Mouse (Mus musculus) heart, adult 2 months (tissue): ENCODE measurements around the gene Trappc2l.

Experiments used
- CTCF ChIP-seq: fragments of 200-600 bp; IDR thresholded peaks from 2 replicates; pipeline ENCODE4 v1.8.1; 2022; ENCODE audit warnings: antibody characterized with exemption, mild to moderate bottlenecking, moderate library complexity
- EP300 ChIP-seq: fragments of 200-500 bp; IDR thresholded peaks from 2 replicates; pipeline ENCODE4 v1.6.1; 2011; ENCODE audit warnings: low read depth, low read length, control low read depth; ENCODE audit not compliant: insufficient read depth

- TF ChIP-seq EP300: peak; percentile 97
- peak; percentile 40 for TF ChIP-seq CTCF
Observed at GRCm38 (mm10) chr8:122665221-122665620, 53.8 kb downstream of the Trappc2l start.
